Mouse (Mus musculus) heart, postnatal 0 days (tissue): ENCODE data around the gene Syk. TPM values are rescaled to one million over a fixed set of nuclear protein-coding genes. Genes with fewer than 3 reads are reported as not detected.

ENCODE experiments used
- ATAC-seq: fragments of 200-750 bp; cut with Nextera tagmentation; 2 replicates; pipeline ENCODE4 v1.8.0; 2017; ENCODE audit warnings: low read depth, moderate number of reproducible peaks, moderate library complexity; ENCODE audit not compliant: insufficient read depth
- DNase-seq: peaks from one replicate; pipeline ENCODE4 v3.0.0-alpha.2; 2016; ENCODE audit warnings: low spot score
- H3K27ac ChIP-seq: fragments of 300-500 bp; sonication (generic); 2 replicates; pipeline ENCODE4 v1.5.1; 2014; ENCODE audit warnings: low read depth, mild to moderate bottlenecking
- H3K27me3 ChIP-seq: fragments of 300-500 bp; sonication (generic); 2 replicates; pipeline ENCODE4 v1.6.1; 2014; ENCODE audit warnings: low read length, mixed read lengths; ENCODE audit not compliant: control insufficient read depth, insufficient read depth
- H3K36me3 ChIP-seq: fragments of 300-500 bp; sonication (generic); replicated peaks from 2 replicates; pipeline ENCODE4 v1.6.1; 2014; ENCODE audit warnings: low read length, mixed read lengths; ENCODE audit not compliant: control insufficient read depth, insufficient read depth
- H3K4me1 ChIP-seq: fragments of 300-500 bp; sonication (generic); 2 replicates; pipeline ENCODE4 v1.6.1; 2014; ENCODE audit warnings: antibody characterized with exemption; ENCODE audit not compliant: control insufficient read depth, insufficient read depth
- H3K4me2 ChIP-seq: fragments of 300-500 bp; sonication (generic); 2 replicates; pipeline ENCODE4 v1.6.1; 2014; ENCODE audit warnings: low read depth, mild to moderate bottlenecking, low read length, moderate library complexity
- H3K4me3 ChIP-seq: fragments of 300-500 bp; sonication (generic); 2 replicates; pipeline ENCODE4 v1.5.1; 2014; ENCODE audit warnings: low read depth, low read length
- H3K9ac ChIP-seq: fragments of 300-500 bp; sonication (generic); replicated peaks from 2 replicates; pipeline ENCODE4 v1.6.1; 2014; ENCODE audit warnings: low read depth, low read length, mixed read lengths
- H3K9me3 ChIP-seq: fragments of 300-500 bp; sonication (generic); replicated peaks from 2 replicates; pipeline ENCODE4 v1.6.1; 2016; ENCODE audit warnings: low read length; ENCODE audit not compliant: control insufficient read depth
- CTCF ChIP-seq: IDR thresholded peaks from 2 replicates; pipeline ENCODE4 v1.5.1; 2016; ENCODE audit warnings: antibody characterized with exemption, control low read depth, low read depth
- EP300 ChIP-seq: IDR thresholded peaks from 2 replicates; pipeline ENCODE4 v1.6.1; 2016; ENCODE audit warnings: antibody characterized with exemption, low read depth
- WGBS: fragments of 180-500 bp; shearing (Covaris S2); extraction: QIAGEN DNeasy Blood & Tissue Kit; methylation state at CpG from one replicate; pipeline ENCODE4 v1.1.7; 2014; 5-methylcytosine and 5-hydroxymethylcytosine counted together
- polyA plus RNA-seq: library from polyadenylated mRNA; unstranded; fragments of >200 nt; fragmentation: Nextera tagmentation; extraction: Ambion mirVana; gene quantifications from 2 replicates; pipeline ENCODE4 v1.2.1, GENCODE M21; 2015
- total RNA-seq: library from RNA; depleted of rRNA; stranded (reverse); fragments of >200 nt; gene quantifications from 2 replicates; pipeline ENCODE4 v1.2.3, GENCODE M21; 2014; ENCODE audit warnings: low replicate concordance; rRNA removed

Syk gene
- total RNA-seq (18.3 and 20.7 TPM in 2 replicates), polyA plus RNA-seq (5.7 and 6.1 TPM in 2 replicates)

DNA sequence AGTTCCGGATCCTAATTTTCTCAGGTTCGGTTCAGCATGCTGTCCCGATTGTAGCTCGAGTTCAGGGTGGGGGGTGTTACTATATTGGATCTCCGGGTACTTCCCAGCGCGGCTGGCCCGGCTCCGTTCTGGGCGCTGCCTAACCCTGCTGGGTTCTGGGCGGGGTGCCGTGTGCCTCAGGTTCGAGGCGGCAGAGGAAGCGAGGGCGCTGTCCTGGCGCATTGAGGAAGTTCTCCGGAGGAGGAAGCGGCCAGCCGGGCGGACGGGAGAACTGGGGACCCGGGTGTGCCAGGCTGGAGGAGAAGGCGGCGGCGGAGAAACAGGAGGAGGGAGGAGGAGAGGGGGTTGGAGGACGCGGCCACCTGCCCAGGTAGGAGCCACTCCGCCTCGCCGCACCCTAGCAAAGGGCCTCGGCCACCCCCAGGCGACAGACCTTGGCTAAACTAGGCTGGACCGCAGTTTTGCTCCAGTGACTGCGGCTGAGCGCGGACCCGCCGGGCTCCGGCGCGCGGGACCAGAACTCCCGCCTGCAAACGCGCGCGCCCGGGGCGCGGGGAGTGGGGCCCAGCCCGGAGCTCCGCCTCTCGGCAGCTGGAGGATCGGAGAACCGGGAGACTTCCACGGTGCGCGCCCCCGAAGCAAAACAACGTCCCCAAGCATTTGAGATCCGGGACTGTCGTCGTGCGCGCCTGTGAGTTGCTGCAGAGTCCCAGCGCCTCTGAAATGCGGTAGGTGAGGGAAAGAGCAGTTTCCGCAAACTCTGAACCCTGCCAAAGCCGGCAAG, at the start of gene Syk:
Syk (plus strand) TSS at position 296 of the 784 bp plus-strand sequence.
- peak within 1 kb of the TSS; percentile 74 for H3K27ac ChIP-seq
- no peaks in the 10 kb centered on the region for H3K36me3 ChIP-seq
- peaks cover 9% of the 10 kb centered on the region for H3K4me1 ChIP-seq
- peak within 1 kb of the TSS; percentile 63 for H3K4me3 ChIP-seq
- ATAC-seq (peak; percentile 79), DNase-seq (peak; percentile 66)
- TF ChIP-seq CTCF (no peak; the same call in 1 of the 2 replicates), EP300 (no peak)
- under 1% methylated on average over 70 of the region's 70 CpGs for WGBS
- H3K4me2 ChIP-seq, result peak within 1 kb of the TSS; percentile 85
- no peaks in the 10 kb centered on the region for H3K27me3 ChIP-seq
- H3K9me3 ChIP-seq, result no peaks in the 10 kb centered on the region
- peak within 1 kb of the TSS; percentile 61 for H3K9ac ChIP-seq

DNA sequence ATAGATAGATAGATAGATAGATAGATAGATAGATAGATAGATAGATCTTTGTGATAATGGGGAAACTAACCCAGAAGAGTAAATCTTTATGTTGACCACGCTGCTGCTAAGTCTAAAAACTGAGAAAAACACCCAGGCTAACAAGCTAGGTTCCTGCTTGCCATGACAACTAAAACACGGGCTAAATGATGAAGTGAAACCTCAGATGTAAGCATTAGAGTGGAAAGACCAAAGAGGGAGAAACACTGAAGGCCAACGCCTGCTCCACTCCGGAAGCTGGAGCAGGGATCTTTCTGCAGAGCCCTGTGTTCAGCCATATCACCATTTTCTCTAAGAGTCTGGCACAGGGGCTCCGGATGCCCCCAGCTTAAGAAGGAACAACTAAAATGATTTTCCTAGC, 49.3 kb upstream of the Syk start:
- Histone ChIP-seq H3K4me3 (no peak overlapping the region), H3K36me3 (no peaks in the 10 kb centered on the region), H3K9me3 (no peaks in the 10 kb centered on the region), H3K4me2 (no peak overlapping the region), H3K9ac (no peak overlapping the region), H3K27me3 (peaks cover 10% of the 10 kb centered on the region), H3K4me1 (no peaks in the 10 kb centered on the region), H3K27ac (no peak overlapping the region)
- ATAC-seq (no peak), DNase-seq (no peak)
- WGBS, result 81% methylated on average over 5 of the region's 5 CpGs
- no peak for TF ChIP-seq CTCF
- TF ChIP-seq EP300, result no peak

- Histone ChIP-seq H3K4me3 (no peak overlapping the region), H3K9me3 (no peaks in the 10 kb centered on the region), H3K27me3 (no peaks in the 10 kb centered on the region), H3K4me1 (no peaks in the 10 kb centered on the region), H3K4me2 (no peak overlapping the region), H3K9ac (no peak overlapping the region), H3K36me3 (no peaks in the 10 kb centered on the region), H3K27ac (no peak overlapping the region)
- WGBS, result 7% methylated on average over 4 of the region's 4 CpGs
- TF ChIP-seq EP300, result no peak
- peak; percentile 74 for TF ChIP-seq CTCF
- DNase-seq (peak; percentile 50), ATAC-seq (peak; percentile 70)
These were observed 47.4 kb upstream of the Syk start for GRCm38 (mm10) chr13:52535542-52535941.

- 89% methylated on average over 26 of the region's 26 CpGs for WGBS
These were observed 45.0 kb upstream of the Syk start for GRCm38 (mm10) chr13:52537754-52538587.

GRCm38 (mm10) chr13:52538588-52539116, 44.3 kb upstream of the Syk start:
- H3K4me3 ChIP-seq, result no peak overlapping the region
- DNase-seq, result no peak
- H3K4me1 ChIP-seq, result no peaks in the 10 kb centered on the region
- H3K9me3 ChIP-seq, result no peaks in the 10 kb centered on the region
- H3K4me2 ChIP-seq, result no peak overlapping the region
- H3K9ac ChIP-seq, result no peak overlapping the region
- 85% methylated on average over 9 of the region's 9 CpGs for WGBS
- H3K27me3 ChIP-seq, result no peaks in the 10 kb centered on the region
- ATAC-seq, result no peak
- no peaks in the 10 kb centered on the region for H3K36me3 ChIP-seq
- H3K27ac ChIP-seq, result no peak overlapping the region
- no peak; the same call in 1 of the 2 replicates for TF ChIP-seq CTCF
- no peak for TF ChIP-seq EP300

More at GRCm38 (mm10) chr13:52537754-52538587, 45.0 kb upstream of the Syk start:
- H3K27me3 ChIP-seq, result no peaks in the 10 kb centered on the region
- no peak overlapping the region for H3K4me2 ChIP-seq
- no peaks in the 10 kb centered on the region for H3K36me3 ChIP-seq
- H3K27ac ChIP-seq, result no peak overlapping the region
- DNase-seq, result no peak
- TF ChIP-seq EP300, result no peak
- TF ChIP-seq CTCF, result no peak
- H3K4me3 ChIP-seq, result no peak overlapping the region
- no peaks in the 10 kb centered on the region for H3K9me3 ChIP-seq
- H3K9ac ChIP-seq, result no peak overlapping the region
- ATAC-seq, result no peak
- H3K4me1 ChIP-seq, result no peaks in the 10 kb centered on the region
